Mouse (Mus musculus): ENCODE results near the gene Fam8a1. TPM values are rescaled to one million over a fixed set of nuclear protein-coding genes. Genes with fewer than 3 reads are reported as not detected.
A peak's percentile ranks its signal among the peaks of the same experiment; 100 is the strongest.

Gene Fam8a1
- polyA plus RNA-seq, 1 experiment from 2014 or later, result 14.7 TPM

- no peaks in the 10 kb centered on the region for H3K27me3 ChIP-seq (ENCODE audit: control insufficient read depth, insufficient read depth, low read length)
- peak; percentile 79 for ATAC-seq (ENCODE audit: low read depth)
- H3K4me3 ChIP-seq (ENCODE audit: low read depth, low read length), result no peak overlapping the region
- H3K36me3 ChIP-seq (ENCODE audit: control insufficient read depth, insufficient read depth, low read length), result no peaks in the 10 kb centered on the region
- H3K9me3 ChIP-seq (ENCODE audit: control insufficient read depth, low read length), result no peaks in the 10 kb centered on the region
- H3K4me2 ChIP-seq (ENCODE audit: low read depth, low read length), result peak overlapping the region; percentile 40
- H3K9ac ChIP-seq (replicated peaks; ENCODE audit: low read depth, low read length), result no peak overlapping the region
- peaks cover 4% of the 10 kb centered on the region; the same call in 1 of the 2 replicates for H3K4me1 ChIP-seq (ENCODE audit: control insufficient read depth, insufficient read depth, low read length)
- peak overlapping the region; percentile 58 for H3K27ac ChIP-seq (ENCODE audit: low read depth, low read length)
- WGBS, result 23% methylated on average over 6 of the region's 6 CpGs
Measured at GRCm38 (mm10) chr13:46634133-46634488, 35.2 kb upstream of the Fam8a1 start.

- H3K27ac ChIP-seq (ENCODE audit: low read depth, low read length), result no peak overlapping the region
- H3K36me3 ChIP-seq (ENCODE audit: control insufficient read depth, insufficient read depth, low read length), result no peaks in the 10 kb centered on the region
- no peaks in the 10 kb centered on the region for H3K9me3 ChIP-seq (ENCODE audit: control insufficient read depth, low read length)
- H3K27me3 ChIP-seq (ENCODE audit: control insufficient read depth, insufficient read depth, low read length), result no peaks in the 10 kb centered on the region
- no peak overlapping the region for H3K9ac ChIP-seq (replicated peaks; ENCODE audit: low read depth, low read length)
- H3K4me3 ChIP-seq (ENCODE audit: low read depth, low read length), result no peak overlapping the region
- H3K4me2 ChIP-seq (ENCODE audit: low read depth, low read length), result no peak overlapping the region
- no peaks in the 10 kb centered on the region for H3K4me1 ChIP-seq (ENCODE audit: control insufficient read depth, insufficient read depth, low read length)
- WGBS, result 78% methylated on average over 10 of the region's 10 CpGs
- no peak for ATAC-seq (ENCODE audit: low read depth)
Measured at GRCm38 (mm10) chr13:46640608-46641468, 28.5 kb upstream of the Fam8a1 start.

GRCm38 (mm10) chr13:46642318-46642717, 27.0 kb upstream of the Fam8a1 start:
- Histone ChIP-seq H3K36me3 (ENCODE audit: control insufficient read depth, insufficient read depth, low read length) (no peaks in the 10 kb centered on the region), H3K4me3 (ENCODE audit: low read depth, low read length) (no peak overlapping the region), H3K27ac (ENCODE audit: low read depth, low read length) (no peak overlapping the region), H3K27me3 (ENCODE audit: control insufficient read depth, insufficient read depth, low read length) (no peaks in the 10 kb centered on the region), H3K4me2 (ENCODE audit: low read depth, low read length) (no peak overlapping the region), H3K9me3 (ENCODE audit: control insufficient read depth, low read length) (no peaks in the 10 kb centered on the region), H3K4me1 (ENCODE audit: control insufficient read depth, insufficient read depth, low read length) (no peaks in the 10 kb centered on the region), H3K9ac (replicated peaks; ENCODE audit: low read depth, low read length) (no peak overlapping the region)
- WGBS, result 88% methylated on average over 4 of the region's 4 CpGs
- no peak for ATAC-seq (ENCODE audit: low read depth)

GRCm38 (mm10) chr13:46644175-46644574, 25.1 kb upstream of the Fam8a1 start:
- Histone ChIP-seq H3K36me3 (ENCODE audit: control insufficient read depth, insufficient read depth, low read length) (no peaks in the 10 kb centered on the region), H3K4me1 (ENCODE audit: control insufficient read depth, insufficient read depth, low read length) (no peaks in the 10 kb centered on the region), H3K27ac (ENCODE audit: low read depth, low read length) (no peak overlapping the region), H3K27me3 (ENCODE audit: control insufficient read depth, insufficient read depth, low read length) (no peaks in the 10 kb centered on the region), H3K4me2 (ENCODE audit: low read depth, low read length) (no peak overlapping the region), H3K4me3 (ENCODE audit: low read depth, low read length) (no peak overlapping the region), H3K9me3 (ENCODE audit: control insufficient read depth, low read length) (no peaks in the 10 kb centered on the region), H3K9ac (replicated peaks; ENCODE audit: low read depth, low read length) (no peak overlapping the region)
- 93% methylated on average over 6 of the region's 6 CpGs for WGBS
- ATAC-seq (ENCODE audit: low read depth), result no peak

GRCm38 (mm10) chr13:46645476-46645875, 23.8 kb upstream of the Fam8a1 start:
- no peak overlapping the region for H3K27ac ChIP-seq (ENCODE audit: low read depth, low read length)
- no peak overlapping the region for H3K4me2 ChIP-seq (ENCODE audit: low read depth, low read length)
- H3K27me3 ChIP-seq (ENCODE audit: control insufficient read depth, insufficient read depth, low read length), result no peaks in the 10 kb centered on the region
- no peaks in the 10 kb centered on the region for H3K36me3 ChIP-seq (ENCODE audit: control insufficient read depth, insufficient read depth, low read length)
- H3K9me3 ChIP-seq (ENCODE audit: control insufficient read depth, low read length), result no peaks in the 10 kb centered on the region
- H3K4me1 ChIP-seq (ENCODE audit: control insufficient read depth, insufficient read depth, low read length), result no peaks in the 10 kb centered on the region
- 51% methylated on average over 6 of the region's 6 CpGs for WGBS
- no peak overlapping the region for H3K9ac ChIP-seq (replicated peaks; ENCODE audit: low read depth, low read length)
- ATAC-seq (ENCODE audit: low read depth), result no peak
- H3K4me3 ChIP-seq (ENCODE audit: low read depth, low read length), result no peak overlapping the region

- WGBS, result 88% methylated on average over 7 of the region's 7 CpGs
- H3K4me2 ChIP-seq (ENCODE audit: low read depth, low read length), result no peak overlapping the region
- no peaks in the 10 kb centered on the region for H3K36me3 ChIP-seq (ENCODE audit: control insufficient read depth, insufficient read depth, low read length)
- H3K27ac ChIP-seq (ENCODE audit: low read depth, low read length), result no peak overlapping the region
- no peak overlapping the region for H3K9ac ChIP-seq (replicated peaks; ENCODE audit: low read depth, low read length)
- no peaks in the 10 kb centered on the region for H3K9me3 ChIP-seq (ENCODE audit: control insufficient read depth, low read length)
- no peaks in the 10 kb centered on the region for H3K27me3 ChIP-seq (ENCODE audit: control insufficient read depth, insufficient read depth, low read length)
- no peak for ATAC-seq (ENCODE audit: low read depth)
- no peaks in the 10 kb centered on the region for H3K4me1 ChIP-seq (ENCODE audit: control insufficient read depth, insufficient read depth, low read length)
- H3K4me3 ChIP-seq (ENCODE audit: low read depth, low read length), result no peak overlapping the region
Measured at GRCm38 (mm10) chr13:46651853-46652252, 17.5 kb upstream of the Fam8a1 start.

- WGBS, result 87% methylated on average over 7 of the region's 7 CpGs
- Histone ChIP-seq H3K9me3 (ENCODE audit: control insufficient read depth, low read length) (no peaks in the 10 kb centered on the region), H3K27me3 (ENCODE audit: control insufficient read depth, insufficient read depth, low read length) (no peaks in the 10 kb centered on the region), H3K9ac (replicated peaks; ENCODE audit: low read depth, low read length) (no peak overlapping the region), H3K4me2 (ENCODE audit: low read depth, low read length) (no peak overlapping the region), H3K36me3 (ENCODE audit: control insufficient read depth, insufficient read depth, low read length) (no peaks in the 10 kb centered on the region), H3K27ac (ENCODE audit: low read depth, low read length) (no peak overlapping the region), H3K4me3 (ENCODE audit: low read depth, low read length) (no peak overlapping the region), H3K4me1 (ENCODE audit: control insufficient read depth, insufficient read depth, low read length) (no peaks in the 10 kb centered on the region)
- no peak for ATAC-seq (ENCODE audit: low read depth)
Measured at GRCm38 (mm10) chr13:46652671-46653070, 16.7 kb upstream of the Fam8a1 start.

- Histone ChIP-seq H3K4me1 (ENCODE audit: control insufficient read depth, insufficient read depth, low read length) (no peaks in the 10 kb centered on the region), H3K27me3 (ENCODE audit: control insufficient read depth, insufficient read depth, low read length) (no peaks in the 10 kb centered on the region), H3K36me3 (ENCODE audit: control insufficient read depth, insufficient read depth, low read length) (no peaks in the 10 kb centered on the region), H3K27ac (ENCODE audit: low read depth, low read length) (no peak overlapping the region), H3K9ac (replicated peaks; ENCODE audit: low read depth, low read length) (no peak overlapping the region), H3K9me3 (ENCODE audit: control insufficient read depth, low read length) (no peaks in the 10 kb centered on the region), H3K4me3 (ENCODE audit: low read depth, low read length) (no peak overlapping the region), H3K4me2 (ENCODE audit: low read depth, low read length) (no peak overlapping the region)
- 24% methylated on average over 4 of the region's 4 CpGs for WGBS
- no peak for ATAC-seq (ENCODE audit: low read depth)
Measured at GRCm38 (mm10) chr13:46653671-46654070, 15.7 kb upstream of the Fam8a1 start.

- H3K4me2 ChIP-seq (ENCODE audit: low read depth, low read length), result no peak overlapping the region
- H3K9me3 ChIP-seq (ENCODE audit: control insufficient read depth, low read length), result no peaks in the 10 kb centered on the region
- no peaks in the 10 kb centered on the region for H3K4me1 ChIP-seq (ENCODE audit: control insufficient read depth, insufficient read depth, low read length)
- H3K36me3 ChIP-seq (ENCODE audit: control insufficient read depth, insufficient read depth, low read length), result no peaks in the 10 kb centered on the region
- H3K9ac ChIP-seq (replicated peaks; ENCODE audit: low read depth, low read length), result no peak overlapping the region
- H3K27ac ChIP-seq (ENCODE audit: low read depth, low read length), result no peak overlapping the region
- WGBS, result 83% methylated on average over 5 of the region's 5 CpGs
- ATAC-seq (ENCODE audit: low read depth), result no peak
- no peak overlapping the region for H3K4me3 ChIP-seq (ENCODE audit: low read depth, low read length)
- H3K27me3 ChIP-seq (ENCODE audit: control insufficient read depth, insufficient read depth, low read length), result no peaks in the 10 kb centered on the region
Measured at GRCm38 (mm10) chr13:46654566-46654965, 14.8 kb upstream of the Fam8a1 start.

Measured in neural tube, embryonic 14.5 days (tissue).